Mouse (Mus musculus) B cell, adult 2 months (primary cell): Measurements from ENCODE around the gene Sin3b.

Experiments used
- DNase-seq, 2 experiments: peaks; one replicate each; pipeline ENCODE4 v3.0.0; 2022

The Sin3b gene

GRCm38 (mm10) chr8:72753781-72754180 lies 30.7 kb downstream of the Sin3b start:
- DNase-seq: no peak

GRCm38 (mm10) chr8:72756031-72756430 lies 32.9 kb downstream of the Sin3b start:
- no peak for DNase-seq

GRCm38 (mm10) chr8:72756771-72757390 lies 33.8 kb downstream of the Sin3b start:
- no peak for DNase-seq

GRCm38 (mm10) chr8:72757426-72758195 lies 34.5 kb downstream of the Sin3b start:
- peak in 1 of 2 experiments; percentile 0 for DNase-seq

GRCm38 (mm10) chr8:72758310-72758709 lies 35.2 kb downstream of the Sin3b start:
- peak in 1 of 2 experiments; percentile 0 for DNase-seq

GRCm38 (mm10) chr8:72760216-72760615 lies 37.1 kb downstream of the Sin3b start:
- DNase-seq: peak in 1 of 2 experiments; percentile 0

GRCm38 (mm10) chr8:72761322-72762051 lies 38.4 kb downstream of the Sin3b start, which contains the start of gene F2rl3:
TSS of gene F2rl3 (plus strand) at chr8:72761880.
- no peak for DNase-seq

- no peak for DNase-seq
Observed at GRCm38 (mm10) chr8:72762306-72762705, 39.2 kb downstream of the Sin3b start.

- no peak for DNase-seq
Observed at GRCm38 (mm10) chr8:72765696-72766095, 42.6 kb downstream of the Sin3b start.

- DNase-seq: no peak
Observed at GRCm38 (mm10) chr8:72766777-72767176, 43.7 kb downstream of the Sin3b start.

- DNase-seq: no peak
Observed at GRCm38 (mm10) chr8:72777797-72778196, 54.7 kb downstream of the Sin3b start.

GRCm38 (mm10) chr8:72780644-72781043 lies 57.6 kb downstream of the Sin3b start:
- DNase-seq: no peak

- no peak for DNase-seq
Observed at GRCm38 (mm10) chr8:72801583-72801982, 78.5 kb downstream of the Sin3b start.
